Mouse (Mus musculus): Measurements from ENCODE around the gene Fam174b. TPM values are rescaled to one million over a fixed set of nuclear protein-coding genes. Genes with fewer than 3 reads are reported as not detected.

Fam174b gene
- polyA plus RNA-seq, 1 experiment from 2014 or later = 2.9 TPM

- WGBS (ENCODE audit: insufficient replicate concordance) = 80% methylated on average over 1 of the region's 1 CpGs
- TF ChIP-seq EP300 (IDR thresholded peaks at IDR 0.05; ENCODE audit: low read depth) (no peak), CTCF (IDR thresholded peaks at IDR 0.05; ENCODE audit: low read depth) (no peak)
- Histone ChIP-seq H3K27ac (ENCODE audit: low read depth) (no peak overlapping the region), H3K4me3 (ENCODE audit: low read depth, low read length) (no peak overlapping the region), H3K27me3 (ENCODE audit: insufficient read depth, low read length) (no peaks in the 10 kb centered on the region), H3K4me2 (ENCODE audit: low read depth, low read length) (no peak overlapping the region), H3K9ac (replicated peaks) (no peak overlapping the region), H3K36me3 (replicated peaks; ENCODE audit: insufficient read depth, low read length) (no peaks in the 10 kb centered on the region), H3K4me1 (ENCODE audit: insufficient read depth) (no peaks in the 10 kb centered on the region), H3K9me3 (ENCODE audit: low read length) (no peaks in the 10 kb centered on the region)
- ATAC-seq (no peak), DNase-seq (no peak)
Observed at GRCm38 (mm10) chr7:73755377-73756110, 15.4 kb downstream of the Fam174b start.

- DNase-seq (no peak), ATAC-seq (no peak)
- Histone ChIP-seq H3K4me1 (ENCODE audit: insufficient read depth) (peaks cover 2% of the 10 kb centered on the region; the same call in 1 of the 2 replicates), H3K27ac (ENCODE audit: low read depth) (no peak overlapping the region), H3K9ac (replicated peaks) (no peak overlapping the region), H3K9me3 (ENCODE audit: low read length) (no peaks in the 10 kb centered on the region), H3K4me3 (ENCODE audit: low read depth, low read length) (no peak overlapping the region), H3K36me3 (replicated peaks; ENCODE audit: insufficient read depth, low read length) (no peaks in the 10 kb centered on the region), H3K4me2 (ENCODE audit: low read depth, low read length) (no peak overlapping the region), H3K27me3 (ENCODE audit: insufficient read depth, low read length) (no peaks in the 10 kb centered on the region)
- TF ChIP-seq CTCF (IDR thresholded peaks at IDR 0.05; ENCODE audit: low read depth) (no peak), EP300 (IDR thresholded peaks at IDR 0.05; ENCODE audit: low read depth) (no peak)
- 71% methylated on average over 7 of the region's 8 CpGs for WGBS (ENCODE audit: insufficient replicate concordance)
Observed at GRCm38 (mm10) chr7:73761691-73762189, 21.6 kb downstream of the Fam174b start.

GRCm38 (mm10) chr7:73764679-73765078, 24.6 kb downstream of the Fam174b start:
- ATAC-seq (no peak), DNase-seq (no peak)
- Histone ChIP-seq H3K4me1 (ENCODE audit: insufficient read depth) (peaks cover 2% of the 10 kb centered on the region; the same call in 1 of the 2 replicates), H3K4me3 (ENCODE audit: low read depth, low read length) (no peak overlapping the region), H3K9ac (replicated peaks) (no peak overlapping the region), H3K36me3 (replicated peaks; ENCODE audit: insufficient read depth, low read length) (no peaks in the 10 kb centered on the region), H3K4me2 (ENCODE audit: low read depth, low read length) (no peak overlapping the region), H3K9me3 (ENCODE audit: low read length) (no peaks in the 10 kb centered on the region), H3K27me3 (ENCODE audit: insufficient read depth, low read length) (no peaks in the 10 kb centered on the region), H3K27ac (ENCODE audit: low read depth) (peak overlapping the region; percentile 48; the same call in 1 of the 2 replicates)
- 60% methylated on average over 5 of the region's 5 CpGs for WGBS (ENCODE audit: insufficient replicate concordance)
- TF ChIP-seq CTCF (IDR thresholded peaks at IDR 0.05; ENCODE audit: low read depth) = no peak
- TF ChIP-seq EP300 (IDR thresholded peaks at IDR 0.05; ENCODE audit: low read depth) = peak; percentile 42; the same call in 1 of the 2 replicates

GRCm38 (mm10) chr7:73765186-73765903, 25.2 kb downstream of the Fam174b start:
- ATAC-seq (peak; percentile 66), DNase-seq (no peak)
- Histone ChIP-seq H3K4me3 (ENCODE audit: low read depth, low read length) (no peak overlapping the region), H3K27me3 (ENCODE audit: insufficient read depth, low read length) (no peaks in the 10 kb centered on the region), H3K4me2 (ENCODE audit: low read depth, low read length) (no peak overlapping the region), H3K9ac (replicated peaks) (no peak overlapping the region), H3K36me3 (replicated peaks; ENCODE audit: insufficient read depth, low read length) (no peaks in the 10 kb centered on the region), H3K27ac (ENCODE audit: low read depth) (peak overlapping the region; percentile 48; the same call in 1 of the 2 replicates), H3K9me3 (ENCODE audit: low read length) (no peaks in the 10 kb centered on the region), H3K4me1 (ENCODE audit: insufficient read depth) (peaks cover 2% of the 10 kb centered on the region; the same call in 1 of the 2 replicates)
- peak; percentile 93 for TF ChIP-seq EP300 (IDR thresholded peaks at IDR 0.05; ENCODE audit: low read depth)
- TF ChIP-seq CTCF (IDR thresholded peaks at IDR 0.05; ENCODE audit: low read depth) = no peak
- WGBS (ENCODE audit: insufficient replicate concordance) = 36% methylated on average over 7 of the region's 7 CpGs

GRCm38 (mm10) chr7:73769224-73769623, 29.1 kb downstream of the Fam174b start:
- H3K4me3 ChIP-seq (ENCODE audit: low read depth, low read length) = no peak overlapping the region
- ATAC-seq (no peak), DNase-seq (no peak)
- no peak overlapping the region for H3K27ac ChIP-seq (ENCODE audit: low read depth)
- no peaks in the 10 kb centered on the region for H3K27me3 ChIP-seq (ENCODE audit: insufficient read depth, low read length)
- H3K4me2 ChIP-seq (ENCODE audit: low read depth, low read length) = no peak overlapping the region
- 76% methylated on average over 4 of the region's 4 CpGs for WGBS (ENCODE audit: insufficient replicate concordance)
- no peaks in the 10 kb centered on the region for H3K9me3 ChIP-seq (ENCODE audit: low read length)
- TF ChIP-seq EP300 (IDR thresholded peaks at IDR 0.05; ENCODE audit: low read depth) (no peak), CTCF (IDR thresholded peaks at IDR 0.05; ENCODE audit: low read depth) (no peak)
- H3K36me3 ChIP-seq (replicated peaks; ENCODE audit: insufficient read depth, low read length) = no peaks in the 10 kb centered on the region
- no peak overlapping the region for H3K9ac ChIP-seq (replicated peaks)
- peaks cover 2% of the 10 kb centered on the region; the same call in 1 of the 2 replicates for H3K4me1 ChIP-seq (ENCODE audit: insufficient read depth)
